Mouse (Mus musculus) layer of hippocampus, adult 9-10 months (tissue): ENCODE measurements around the gene Olfr447.

Experiments used
- DNase-seq: peaks from one replicate; pipeline ENCODE4 v3.0.0; 2022; ENCODE audit warnings: low spot score

The Olfr447 gene

DNA sequence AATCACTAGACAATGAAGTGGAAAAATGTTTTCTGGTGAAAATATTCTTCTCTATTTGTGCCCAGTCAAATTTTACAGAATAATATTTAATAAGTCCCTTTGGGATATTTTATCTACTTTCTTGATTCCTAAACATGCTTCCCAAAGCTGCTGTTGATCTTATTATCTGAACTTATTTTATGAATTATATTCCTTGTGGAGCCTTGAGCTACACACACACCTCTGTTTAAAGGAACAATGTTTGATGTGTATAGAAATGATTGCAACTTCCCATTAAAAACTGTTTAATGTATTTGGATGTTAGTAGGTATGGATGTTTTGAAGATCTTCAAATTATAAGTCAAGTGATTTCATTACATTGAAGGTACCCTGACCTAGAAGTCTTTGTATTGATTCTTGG is at the start of gene Olfr447:
Gene Olfr447, plus strand, starts transcription at position 301 of the 400 bp plus-strand sequence.
- DNase-seq: no peak

- DNase-seq: peak; percentile 81
Observed at GRCm38 (mm10) chr6:42860222-42860819, 48.4 kb upstream of the Olfr447 start.

- no peak for DNase-seq
Observed at GRCm38 (mm10) chr6:42869695-42870094, 39.0 kb upstream of the Olfr447 start.

GRCm38 (mm10) chr6:42876323-42876722 is 32.4 kb upstream of the Olfr447 start:
- DNase-seq: no peak

DNA sequence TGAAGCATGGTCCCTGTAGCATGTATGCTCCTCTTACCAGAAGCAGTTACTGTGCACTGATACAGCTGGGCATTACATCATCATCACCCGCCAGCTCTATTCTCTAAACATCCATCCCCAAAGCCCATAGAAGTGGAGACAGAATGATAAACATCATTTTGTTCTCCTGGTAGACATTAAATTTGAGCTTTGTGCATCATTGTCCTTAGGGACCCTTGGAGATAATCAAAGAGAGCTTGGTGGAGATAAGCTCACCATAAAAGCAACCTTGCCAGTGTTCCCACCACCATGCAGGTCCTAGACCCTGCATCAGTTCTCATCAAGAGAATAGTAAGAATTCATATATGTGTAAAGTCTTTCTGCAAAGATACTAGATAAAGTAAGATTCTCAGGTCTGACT is 18.5 kb upstream of the Olfr447 start, which contains the start of gene Olfr448:
Gene Olfr448, plus strand, starts transcription at position 301 of the 400 bp plus-strand sequence.
- DNase-seq: no peak

DNA sequence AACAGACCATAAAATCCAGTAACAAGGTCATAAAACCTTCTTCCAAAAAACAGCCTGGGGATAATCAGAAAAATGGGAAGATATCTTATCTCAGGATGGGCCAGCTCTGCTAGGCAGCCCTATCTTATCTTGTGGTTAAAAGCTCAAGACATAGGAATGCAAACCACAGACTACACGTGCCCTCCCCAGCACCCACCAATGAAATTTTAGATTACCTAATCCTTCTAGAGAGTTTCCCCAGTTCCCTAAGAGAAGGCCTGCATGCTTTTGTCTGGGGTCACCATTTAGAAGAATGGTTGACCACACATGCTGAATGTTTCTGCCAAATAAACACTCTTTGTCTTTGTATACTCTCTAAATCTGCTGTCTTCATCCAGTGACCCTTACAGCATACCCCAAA is 8.3 kb upstream of the Olfr447 start:
- DNase-seq: no peak

DNA sequence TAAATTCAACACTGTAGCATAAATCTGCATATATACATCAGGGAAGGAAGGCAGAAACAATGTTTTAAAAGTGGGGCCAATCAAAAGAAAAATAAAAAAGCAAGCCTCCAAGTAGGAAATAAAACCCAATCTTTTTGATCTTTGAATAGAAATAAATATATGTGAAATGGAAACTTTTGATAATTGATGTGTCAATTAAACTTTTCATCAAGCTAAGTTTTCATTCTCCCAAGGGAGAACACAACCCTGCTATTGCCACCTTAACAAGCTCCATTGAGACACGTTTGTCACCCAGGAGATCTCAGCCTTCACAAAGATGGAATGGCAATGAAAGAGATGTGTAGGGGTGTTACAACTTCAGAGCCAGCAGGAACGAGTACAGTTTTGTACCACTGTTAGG is 12.4 kb downstream of the Olfr447 start, which contains the start of gene Olfr446:
Gene Olfr446, plus strand, starts transcription at position 301 of the 400 bp plus-strand sequence.
- DNase-seq: no peak

DNA sequence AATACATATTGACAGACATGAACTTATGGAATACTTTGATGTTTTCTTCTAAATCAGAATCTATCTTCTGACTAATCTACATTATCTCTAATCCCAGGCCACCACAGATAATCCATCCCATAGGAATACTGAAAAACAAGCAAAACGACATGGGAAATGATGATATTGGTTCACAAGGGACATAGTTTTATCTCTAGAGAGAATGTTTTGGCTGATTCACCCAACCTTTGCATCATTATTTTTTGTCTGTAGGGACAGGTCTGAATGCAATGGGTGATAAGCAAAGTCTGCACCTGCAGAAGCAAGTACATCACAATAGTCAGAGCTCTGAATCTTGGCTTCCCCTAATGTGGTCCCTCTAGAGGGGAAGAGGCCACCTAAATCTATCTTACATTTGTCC is 40.1 kb downstream of the Olfr447 start, which contains the start of gene Olfr444:
Gene Olfr444, plus strand, starts transcription at position 301 of the 400 bp plus-strand sequence.
- no peak for DNase-seq
